Mouse (Mus musculus) large intestine, adult 2 months (tissue): Measurements from ENCODE around the gene Aebp2. TPM values are rescaled to one million over a fixed set of nuclear protein-coding genes. Genes with fewer than 3 reads are reported as not detected.
"Not testable (repeated sequence)": the region's sequence is repeated elsewhere in the genome, so short reads cannot be mapped to it uniquely, and the experiment has no call there.

Source experiments
- DNase-seq: peaks from one replicate; pipeline ENCODE4 v3.0.0-alpha.2; 2012; ENCODE audit warnings: low read depth, low spot score
- WGBS: fragments of 180-500 bp; shearing (Covaris S2); methylation state at CpG from one replicate; pipeline ENCODE4 v1.1.7; 2018; 5-methylcytosine and 5-hydroxymethylcytosine counted together
- polyA plus RNA-seq: library from polyadenylated mRNA; depleted of rRNA; stranded (reverse); fragments of >200 nt; gene quantifications from 2 replicates; pipeline ENCODE4 v1.2.3, GENCODE M21; 2012; rRNA removed

The Aebp2 gene
- 11.0 and 17.0 TPM in 2 replicates for polyA plus RNA-seq

DNA sequence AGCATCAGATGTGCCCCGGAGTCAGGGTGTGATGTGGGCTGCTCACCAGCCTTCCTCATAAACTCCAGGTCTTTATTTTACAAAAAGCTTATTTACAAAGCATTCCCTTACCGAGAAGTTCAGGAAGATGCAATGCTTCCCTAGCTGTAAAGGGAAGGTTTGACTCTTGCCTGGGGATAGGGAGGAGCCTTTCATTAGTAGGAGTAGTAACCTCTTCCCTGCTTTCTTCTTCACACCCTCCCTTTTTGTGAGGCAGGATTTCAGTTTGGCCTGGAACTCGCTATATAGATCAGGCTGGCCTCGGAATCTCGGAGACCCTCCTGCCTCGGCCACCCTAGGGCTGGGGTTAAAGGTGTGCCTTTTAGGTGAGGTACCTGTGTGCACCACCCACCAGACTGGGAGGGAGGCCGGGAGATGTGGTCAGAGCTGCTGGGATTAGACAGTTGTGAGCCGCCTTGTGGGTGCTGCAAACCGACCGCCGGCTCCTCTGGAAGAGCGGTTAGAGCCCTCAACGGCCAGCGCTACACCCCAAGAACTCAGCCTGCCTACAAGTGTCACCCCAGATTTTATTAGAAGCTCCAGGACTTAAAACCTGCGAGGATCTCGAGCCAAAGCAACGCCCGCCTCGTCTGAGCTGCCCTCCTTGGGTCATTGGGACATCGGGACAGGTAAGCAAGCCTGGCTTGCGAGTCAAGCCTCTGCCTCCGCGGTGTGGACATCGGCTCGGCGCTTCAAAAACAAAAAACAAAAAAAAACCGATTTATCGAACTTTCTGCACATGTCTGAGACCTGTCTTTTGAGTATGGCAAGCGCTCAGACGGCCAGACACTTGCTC lies at the start of gene Aebp2:
TSS of gene Aebp2 (plus strand) at position 273 of the 835 bp plus-strand sequence.
- WGBS = 41% methylated on average over 30 of the region's 30 CpGs

DNA sequence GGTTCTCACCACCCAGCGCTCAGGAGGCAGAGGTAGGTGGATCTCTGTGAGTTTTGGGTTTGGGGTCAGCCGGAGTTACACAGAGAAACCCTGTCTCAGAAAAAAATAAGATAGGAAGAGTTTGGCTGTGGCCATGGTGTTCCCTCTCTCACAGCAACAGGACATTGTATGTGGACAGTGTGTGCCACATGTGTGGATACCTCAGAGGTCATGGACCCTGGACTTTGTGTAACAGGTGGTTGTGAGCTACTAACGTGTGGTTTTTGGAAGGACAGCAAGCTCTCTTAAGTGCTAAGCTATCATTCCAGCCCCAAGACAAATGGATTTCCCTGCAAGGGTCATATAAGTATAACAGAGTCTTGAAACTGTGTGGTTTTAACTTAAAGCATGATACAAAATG lies 47.5 kb upstream of the Aebp2 start:
- WGBS = 88% methylated on average over 3 of the region's 3 CpGs
- no peak for DNase-seq

More for the DNA sequence above, at the start of gene Aebp2:
- DNase-seq = no peak

DNA sequence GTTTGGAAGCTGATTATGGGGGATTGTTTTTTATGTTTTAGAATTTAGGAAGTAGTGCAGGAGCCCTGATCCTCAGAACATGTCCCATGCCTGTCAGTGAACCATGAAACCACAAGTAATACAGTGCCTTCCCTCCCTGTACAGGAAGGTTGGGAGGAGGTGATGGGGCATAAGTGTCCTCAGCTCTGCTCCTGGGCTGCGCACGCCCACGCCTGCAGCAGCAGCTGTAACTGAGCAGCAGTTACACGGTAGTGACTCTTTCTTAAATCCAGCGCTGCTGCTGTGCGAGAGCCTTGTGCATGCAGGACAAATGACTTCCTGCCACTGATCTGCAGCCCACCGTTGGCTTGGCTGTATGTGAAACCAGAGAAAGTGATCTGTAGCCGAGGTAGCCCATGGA lies 46.3 kb upstream of the Aebp2 start:
- no peak for DNase-seq
- 90% methylated on average over 8 of the region's 8 CpGs for WGBS

DNA sequence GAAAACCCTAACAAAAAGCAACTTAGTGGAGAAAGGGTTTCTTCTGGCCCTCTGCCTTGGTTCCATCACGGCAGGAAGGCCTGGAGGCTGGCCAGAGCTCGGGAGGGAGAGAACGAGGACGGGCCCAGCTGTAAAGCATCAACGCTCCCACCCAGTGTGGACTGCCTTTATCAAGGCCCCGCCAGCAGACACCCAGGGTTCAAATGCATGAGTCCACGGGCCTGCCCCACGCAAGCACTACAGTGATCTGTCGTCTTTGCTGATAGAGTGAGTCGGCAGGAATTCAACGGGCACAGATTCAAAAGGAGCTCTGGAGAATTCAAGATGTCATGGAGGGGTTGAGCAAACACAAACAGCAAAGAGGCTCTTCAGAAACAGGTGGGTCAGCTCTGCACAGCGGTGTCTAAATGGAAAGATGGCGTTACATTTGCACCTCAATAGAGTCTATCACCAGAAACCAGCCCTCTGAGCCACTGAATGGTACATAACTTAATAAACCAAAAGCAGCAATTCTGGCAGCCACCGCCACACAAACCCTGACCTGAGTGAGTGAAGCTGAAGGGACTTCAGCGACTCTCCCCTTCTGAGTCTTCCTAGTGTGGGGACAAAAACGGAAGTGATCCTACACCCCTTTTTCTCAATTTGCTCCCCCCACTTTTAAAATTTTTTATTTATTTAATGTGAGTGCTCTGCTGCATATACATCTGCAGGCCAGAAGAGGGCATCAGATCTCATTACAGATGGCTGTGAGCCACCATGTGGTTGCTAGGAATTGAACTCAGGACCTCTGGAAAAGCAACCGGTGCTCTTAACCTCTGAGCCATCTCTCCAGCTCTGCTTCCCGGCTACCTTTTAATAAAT lies 45.3 kb upstream of the Aebp2 start:
- 70% methylated on average over 18 of the region's 18 CpGs for WGBS
- no peak for DNase-seq

DNA sequence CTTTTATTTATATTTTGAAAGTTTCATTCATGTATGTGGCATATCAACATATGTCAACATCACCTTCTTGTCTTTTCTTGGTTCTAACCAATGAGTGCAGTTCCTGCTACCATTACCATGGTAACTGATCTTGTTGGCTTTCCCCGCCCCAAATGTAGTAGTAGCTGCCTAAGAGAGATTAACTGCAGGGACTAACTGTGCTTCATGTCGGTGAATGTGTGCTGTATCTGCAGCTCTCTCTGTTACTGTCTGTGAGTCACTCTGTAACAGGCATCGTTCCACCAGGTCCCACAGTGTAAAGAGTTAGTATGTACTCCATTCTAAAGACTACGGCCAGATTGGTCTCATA lies 44.7 kb upstream of the Aebp2 start:
- 90% methylated on average over 4 of the region's 4 CpGs for WGBS
- DNase-seq = no peak

DNA sequence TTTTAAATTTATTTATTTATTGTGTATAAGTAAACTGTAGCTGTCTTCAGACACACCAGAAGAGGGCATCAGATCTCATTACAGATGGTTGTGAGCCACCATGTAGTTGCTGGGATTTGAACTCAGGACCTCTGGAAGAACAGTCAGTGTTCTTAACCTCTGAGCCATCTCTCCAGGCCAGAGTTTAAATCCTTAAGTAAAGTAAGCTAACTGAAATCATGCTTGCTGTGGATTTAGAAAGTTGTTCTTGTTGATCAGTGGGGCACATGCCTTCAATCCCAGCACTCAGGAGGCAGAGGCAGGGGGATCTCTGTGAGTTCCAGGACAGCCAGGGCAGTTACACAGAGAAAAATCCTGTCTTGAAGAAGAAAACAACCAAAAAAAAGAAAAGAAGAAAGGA lies 43.5 kb upstream of the Aebp2 start:
- DNase-seq = not testable (repeated sequence)

DNA sequence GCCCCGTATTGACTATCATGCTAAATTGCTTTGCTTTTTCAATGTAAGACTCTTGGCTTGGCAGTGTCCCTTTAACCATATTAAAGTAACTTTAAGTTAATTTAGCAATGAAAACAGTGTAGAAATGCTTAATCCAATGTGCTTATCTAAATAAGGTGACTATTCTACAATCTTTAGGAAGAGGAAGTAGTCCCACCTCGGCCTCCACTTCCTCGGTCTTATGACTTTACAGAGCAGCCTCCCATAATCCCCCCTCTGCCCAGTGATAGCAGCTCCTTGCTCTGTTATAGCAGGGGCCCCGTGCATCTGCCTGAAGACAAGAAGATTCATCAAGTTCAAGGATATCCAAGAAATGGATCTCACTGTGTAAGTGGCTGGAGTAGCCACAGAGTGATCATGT lies 42.3 kb upstream of the Aebp2 start:
- WGBS = 77% methylated on average over 4 of the region's 4 CpGs
- no peak for DNase-seq

DNA sequence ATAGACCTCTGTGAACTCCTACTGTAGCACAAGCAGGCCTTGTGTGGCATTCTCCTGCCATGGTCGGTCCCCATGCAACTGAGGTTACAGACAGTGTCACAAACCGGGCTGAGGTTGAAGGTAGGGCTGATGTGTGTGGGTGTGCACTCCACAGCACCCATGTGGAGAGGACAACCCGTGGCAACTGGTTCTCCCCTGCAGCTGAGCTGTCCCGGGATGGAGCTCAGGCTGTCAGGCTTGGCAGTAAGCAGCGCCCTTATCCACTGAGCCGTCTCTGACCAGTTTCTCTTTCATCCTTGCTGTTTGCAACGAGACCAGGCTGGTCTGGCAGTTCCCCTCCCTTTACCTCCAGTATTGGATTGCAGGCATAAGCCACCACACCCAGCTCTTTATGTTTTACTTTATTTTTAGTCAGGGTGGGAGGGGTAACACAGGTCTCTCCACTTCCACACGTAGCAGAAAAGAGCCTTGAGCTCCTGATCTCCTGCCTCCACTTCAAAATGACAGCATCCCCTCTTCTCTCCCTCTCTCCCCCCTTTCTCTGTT lies 35.7 kb upstream of the Aebp2 start:
- no peak for DNase-seq
- 65% methylated on average over 8 of the region's 8 CpGs for WGBS

DNA sequence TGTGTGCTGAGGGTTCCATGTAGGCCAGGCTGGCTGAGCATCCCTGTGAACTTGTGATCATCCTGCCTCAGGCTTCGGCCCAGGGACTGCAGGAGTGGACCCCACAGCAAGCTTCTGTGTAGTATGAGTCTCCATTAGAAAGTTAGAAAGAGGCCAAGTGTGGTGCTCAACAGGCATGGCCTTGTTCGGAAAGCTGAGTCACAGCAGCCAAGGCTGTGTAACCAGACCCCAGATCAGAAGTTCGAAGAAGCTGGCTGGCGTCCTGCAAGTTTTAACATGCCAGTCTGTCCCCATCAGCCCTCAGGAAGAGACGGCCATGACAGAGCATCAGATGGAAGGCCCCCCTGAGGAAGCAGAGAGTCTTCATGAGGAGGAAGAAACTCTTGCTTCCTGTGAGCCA lies 31.1 kb upstream of the Aebp2 start:
- DNase-seq = no peak
- 86% methylated on average over 5 of the region's 5 CpGs for WGBS

DNA sequence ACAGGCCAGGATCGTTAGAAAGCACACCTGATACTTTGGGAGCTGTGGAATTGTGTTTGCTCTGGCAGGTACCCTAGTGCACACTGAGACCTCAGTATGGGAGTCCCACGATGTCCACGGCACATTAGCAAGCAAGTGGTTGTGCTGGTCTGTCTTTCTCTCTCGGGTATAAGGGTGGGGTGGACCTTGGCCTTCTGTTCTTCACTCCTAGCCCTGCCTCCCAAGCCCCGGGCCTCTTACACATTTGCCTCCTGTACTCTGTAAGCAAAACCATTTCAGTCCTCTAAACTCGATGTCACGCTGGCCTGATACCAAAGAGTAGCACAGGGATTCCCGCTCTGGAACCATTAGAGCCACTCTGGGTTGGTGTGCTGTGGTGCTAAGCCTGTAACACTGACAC lies 29.8 kb upstream of the Aebp2 start:
- WGBS = 40% methylated on average over 8 of the region's 8 CpGs
- no peak for DNase-seq

DNA sequence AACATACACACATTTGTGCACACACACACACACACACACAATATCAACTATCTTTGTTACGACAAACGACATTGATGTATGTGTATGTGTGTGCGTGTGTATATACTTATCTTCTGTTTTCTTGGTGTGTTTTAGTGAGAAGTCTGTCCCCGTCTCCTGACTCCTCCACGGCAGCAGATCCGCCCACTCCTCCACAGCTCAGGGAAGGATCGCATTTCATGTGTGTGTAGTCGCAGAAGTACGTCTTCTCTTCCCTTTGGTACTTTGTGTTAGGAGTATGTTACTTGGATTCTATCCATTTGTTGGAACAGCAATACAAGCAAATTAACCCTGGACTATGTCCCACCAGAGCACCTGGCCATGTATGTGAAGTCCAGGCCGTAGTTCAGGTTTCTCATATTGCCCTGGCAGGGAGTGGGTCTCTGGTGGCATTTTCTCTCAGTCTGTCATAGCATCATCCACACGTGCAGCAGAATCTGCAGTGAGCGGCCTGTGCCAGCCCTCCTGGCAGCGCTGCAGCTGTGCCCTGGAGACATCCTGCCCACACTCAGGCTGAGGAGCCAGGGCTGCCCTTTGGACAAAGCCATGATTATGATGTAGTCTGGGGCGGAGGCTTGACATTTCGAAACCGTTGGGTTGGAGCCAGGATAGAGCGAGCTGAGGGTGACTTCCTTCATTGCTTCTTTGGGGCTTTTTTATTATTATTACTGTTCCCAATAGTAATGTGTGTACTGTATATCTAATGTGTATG lies 28.9 kb upstream of the Aebp2 start:
- 31% methylated on average over 17 of the region's 17 CpGs for WGBS
- DNase-seq = peak; percentile 82

DNA sequence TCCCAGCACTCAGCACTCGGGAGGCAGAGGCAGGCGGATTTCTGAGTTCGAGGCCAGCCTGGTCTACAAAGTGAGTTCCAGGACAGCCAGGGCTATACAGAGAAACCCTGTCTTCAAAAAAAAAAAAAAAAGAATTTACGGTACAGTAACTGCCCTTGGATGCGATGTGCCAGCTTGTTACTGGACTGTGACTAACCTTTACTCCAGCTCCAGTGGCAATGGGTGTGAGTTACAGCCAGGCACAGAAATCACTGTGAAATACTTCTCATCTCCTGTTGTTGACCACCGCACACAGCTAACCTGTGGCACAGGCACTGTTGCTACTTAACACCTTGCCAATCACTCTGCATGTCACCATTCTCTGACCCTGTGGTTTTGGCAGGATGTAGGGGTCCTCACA lies 26.9 kb upstream of the Aebp2 start:
- DNase-seq = not testable (repeated sequence)
- 88% methylated on average over 6 of the region's 6 CpGs for WGBS

DNA sequence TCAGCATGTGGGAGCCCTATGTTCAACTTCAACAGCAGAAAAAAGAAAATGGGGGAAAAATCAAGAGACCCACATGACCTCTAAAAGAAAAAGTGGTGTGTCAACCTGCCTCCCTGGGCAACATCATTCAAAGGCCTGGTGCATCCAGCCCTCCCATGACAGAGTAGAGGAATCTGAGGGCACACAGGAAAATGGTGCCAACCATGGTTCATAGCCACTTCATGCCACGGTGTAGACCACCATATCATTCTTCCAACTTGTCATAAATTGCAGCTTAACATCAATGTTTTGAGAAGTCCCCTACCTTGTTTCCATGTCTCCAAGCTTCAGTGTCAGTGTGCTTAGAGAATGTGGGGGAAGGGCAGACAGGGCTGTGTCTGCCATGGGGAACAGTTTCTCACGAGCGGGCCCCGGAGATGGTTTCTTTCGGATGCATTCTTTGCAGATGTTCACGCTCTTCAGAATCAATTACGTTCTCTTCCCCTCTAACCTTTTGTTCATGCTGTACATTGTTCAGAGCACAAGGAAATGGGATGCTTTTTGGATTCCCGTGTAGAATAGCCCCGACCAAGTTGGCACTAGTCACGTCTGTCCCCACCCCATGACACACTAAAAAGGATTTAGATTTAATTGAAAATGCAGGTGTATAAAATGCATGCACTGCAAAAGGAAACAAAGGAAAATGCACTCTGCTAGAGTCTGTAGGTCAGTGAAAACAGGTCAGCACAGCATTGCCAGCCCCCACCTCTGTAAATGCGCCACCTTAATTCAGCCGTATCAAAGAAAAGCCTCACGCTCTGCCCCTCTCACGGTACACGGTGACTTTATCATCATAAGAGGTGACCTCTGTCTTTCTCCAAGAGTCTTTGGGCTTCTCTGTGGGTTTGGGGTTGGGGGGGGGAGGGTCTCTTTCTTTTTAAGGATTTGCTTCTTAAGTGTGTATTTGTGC lies 24.8 kb upstream of the Aebp2 start:
- 91% methylated on average over 15 of the region's 15 CpGs for WGBS
- DNase-seq = no peak

DNA sequence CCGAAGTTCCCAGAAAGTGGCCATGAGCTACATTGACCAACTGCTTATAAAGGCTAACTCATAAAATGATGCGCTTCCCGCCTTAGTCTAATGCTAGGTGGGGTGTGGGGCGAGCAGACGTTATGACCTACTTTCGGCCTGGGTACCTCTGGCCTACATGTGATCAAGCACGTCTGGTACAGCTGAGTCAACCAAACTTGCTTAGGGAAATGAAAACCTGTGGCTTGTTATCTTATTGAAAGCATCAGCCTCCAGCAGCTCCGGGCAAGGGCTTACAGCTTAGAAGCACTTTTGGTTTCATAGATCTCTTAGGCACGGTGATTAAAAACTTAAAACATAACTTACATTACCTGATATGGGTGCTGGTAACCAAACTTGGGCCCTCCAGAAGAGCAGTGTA lies 23.9 kb upstream of the Aebp2 start:
- DNase-seq = no peak
- 69% methylated on average over 9 of the region's 9 CpGs for WGBS

DNA sequence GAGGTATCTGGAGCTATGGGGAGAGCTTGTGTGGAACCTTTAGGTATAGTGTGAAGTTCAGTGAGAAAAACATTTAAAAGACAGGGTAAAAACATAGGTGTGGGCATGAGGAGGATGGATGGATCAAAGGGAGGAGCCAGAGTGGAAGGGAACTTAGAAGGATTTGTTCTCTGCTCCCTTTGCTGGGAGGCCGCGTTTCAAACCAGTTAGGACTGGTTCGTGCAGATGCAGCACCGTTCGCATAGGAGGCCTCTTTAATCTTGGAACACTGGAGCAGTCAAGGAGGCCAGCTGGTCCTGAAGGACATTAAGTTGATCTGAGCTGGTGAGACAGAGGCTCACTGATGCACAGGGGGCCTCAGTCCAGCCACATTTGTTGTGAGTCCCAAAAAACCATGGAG lies 23.1 kb upstream of the Aebp2 start:
- WGBS = 58% methylated on average over 5 of the region's 5 CpGs

DNA sequence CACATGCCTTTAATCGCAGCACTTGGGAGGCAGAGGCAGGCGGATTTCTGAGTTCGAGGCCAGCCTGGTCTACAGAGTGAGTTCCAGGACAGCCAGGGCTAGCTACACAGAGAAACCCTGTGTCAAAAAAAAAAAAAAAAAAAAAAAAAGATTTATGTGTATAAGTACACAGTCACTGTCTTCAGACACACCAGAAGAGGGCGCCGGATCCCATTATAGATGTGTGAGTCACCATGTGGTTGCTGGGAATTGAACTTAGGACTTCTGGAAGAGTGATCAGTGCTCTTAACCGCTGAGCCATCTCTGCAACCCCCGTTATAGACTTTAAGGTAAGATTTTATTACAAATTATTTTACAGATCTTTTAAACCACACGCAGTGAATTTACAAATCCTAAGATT lies 21.8 kb upstream of the Aebp2 start:
- WGBS = 94% methylated on average over 8 of the region's 8 CpGs

More for the DNA sequence above, 23.1 kb upstream of the Aebp2 start:
- DNase-seq = no peak

DNA sequence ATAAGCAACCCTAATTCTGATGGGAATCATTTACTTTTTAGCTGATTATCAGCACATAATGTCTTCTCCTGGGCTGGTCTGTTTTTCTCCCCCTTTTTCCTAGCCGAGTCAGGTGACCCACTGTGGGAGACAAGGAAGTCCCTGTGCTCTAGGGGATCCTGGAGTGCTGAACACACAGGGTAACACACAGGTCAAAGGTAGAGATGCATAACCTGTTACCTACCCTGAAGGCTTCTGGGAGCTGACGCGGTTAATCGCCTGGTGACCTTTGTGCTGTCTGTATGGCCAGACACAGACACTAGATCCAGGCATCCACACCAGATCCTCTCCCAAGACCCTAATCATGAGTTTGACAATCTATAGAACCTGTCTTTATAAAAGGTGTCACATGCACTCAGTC lies 21.3 kb upstream of the Aebp2 start:
- WGBS = 85% methylated on average over 4 of the region's 4 CpGs
- no peak for DNase-seq

More for the DNA sequence above, 21.8 kb upstream of the Aebp2 start:
- DNase-seq = not testable (repeated sequence)

DNA sequence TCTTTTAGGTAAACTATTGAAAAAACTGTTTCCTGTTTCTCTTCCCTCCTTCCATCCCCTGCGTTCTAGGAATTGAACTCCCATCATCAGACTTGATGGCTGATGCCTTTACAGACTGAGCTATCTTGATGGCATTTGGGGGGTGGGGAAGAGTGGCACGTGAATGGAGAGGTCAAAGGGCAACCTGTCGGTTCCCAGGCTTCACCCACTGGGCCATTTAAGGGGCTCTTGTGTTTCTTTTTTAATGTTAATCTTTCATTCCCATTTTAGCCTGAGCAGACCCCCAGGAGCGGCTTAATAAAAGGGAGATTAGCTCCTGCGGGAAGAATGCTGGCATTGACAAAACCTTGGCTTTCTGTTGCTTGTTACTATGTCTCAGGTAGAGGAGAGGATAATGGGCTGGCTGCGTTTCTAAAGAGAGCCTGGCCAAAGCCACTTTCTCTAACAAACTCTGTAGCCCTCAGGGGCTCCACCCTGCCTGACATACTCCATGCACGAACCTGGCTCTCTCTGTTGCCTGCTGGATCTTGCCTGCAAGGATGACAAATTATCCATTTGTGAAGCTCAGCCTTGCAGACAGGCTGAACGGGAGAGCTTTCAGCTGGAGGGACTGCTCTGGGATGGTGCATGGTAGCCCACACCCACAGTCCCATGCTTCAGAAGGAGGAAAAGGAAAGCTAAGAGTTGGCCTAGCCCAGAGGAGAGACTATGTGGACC lies 19.1 kb upstream of the Aebp2 start:
- WGBS = 53% methylated on average over 8 of the region's 8 CpGs
- no peak for DNase-seq
